Mouse (Mus musculus) kidney, adult 2 months (tissue): ENCODE results near the gene Fpr-rs4.

ENCODE experiments used
- CTCF ChIP-seq: fragments of 200-500 bp; conservative IDR thresholded peaks from 2 replicates; pipeline ENCODE4 v1.5.1; 2011; ENCODE audit warnings: low read depth, mild to moderate bottlenecking, control low read depth, low read length, moderate library complexity, mixed read lengths; ENCODE audit not compliant: insufficient read depth, insufficient read length
- POLR2A ChIP-seq: fragments of 200-500 bp; IDR thresholded peaks from one replicate; pipeline ENCODE4 v1.6.1; 2011; ENCODE audit warnings: low read depth, low read length, control low read depth

- TF ChIP-seq POLR2A (no peak), CTCF (no peak)
Observed at GRCm38 (mm10) chr17:18049124-18049523, 27.6 kb downstream of the Fpr-rs4 start, which contains the start of gene Vmn2r124.
